Mouse (Mus musculus) kidney, adult 9 months (tissue): Measurements from ENCODE around the gene Nip7.
"Not testable (repeated sequence)": the region's sequence is repeated elsewhere in the genome, so short reads cannot be mapped to it uniquely, and the experiment has no call there.

Source experiments
- DNase-seq: peaks from one replicate; pipeline ENCODE4 v3.0.0; 2022

The Nip7 gene

DNA sequence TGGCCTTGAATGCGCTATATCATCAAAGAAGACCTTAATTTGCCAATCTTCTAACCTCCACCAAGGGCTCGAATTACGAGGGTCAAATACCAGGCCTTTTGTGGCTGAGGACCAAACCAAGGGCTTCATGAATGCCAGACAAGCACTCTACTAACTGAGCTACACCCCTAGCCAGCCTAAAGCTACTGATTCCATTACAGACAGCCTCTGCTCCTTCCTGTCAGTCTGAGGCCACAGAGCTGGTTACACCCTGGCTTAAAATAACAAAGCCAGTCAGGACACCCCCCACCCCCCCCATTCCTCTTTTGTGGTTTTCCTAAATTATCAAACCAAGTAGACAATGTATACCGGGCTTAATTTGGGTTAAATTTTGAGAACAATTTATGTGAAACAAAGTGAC is 17.0 kb downstream of the Nip7 start:
- DNase-seq, result no peak

DNA sequence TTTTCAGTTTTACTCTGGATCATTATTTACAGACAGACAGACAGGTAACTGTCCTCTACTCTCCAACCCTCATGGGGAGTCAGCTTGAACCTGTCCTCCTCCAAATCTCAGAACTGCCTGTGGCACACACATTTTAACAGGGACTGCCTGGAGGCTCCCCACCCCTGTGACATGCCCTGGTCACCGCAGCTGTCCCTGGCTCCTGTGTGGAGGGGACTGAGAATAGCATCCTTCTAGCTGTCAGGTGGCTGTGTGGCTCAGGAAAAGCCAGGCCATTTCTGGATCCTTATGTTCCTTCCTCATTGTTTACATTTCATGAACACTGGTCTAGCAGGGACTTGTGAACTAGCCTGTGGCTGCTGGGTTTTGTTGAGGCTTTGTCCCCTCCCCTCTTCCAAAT is 17.5 kb downstream of the Nip7 start:
- no peak for DNase-seq

- DNase-seq, result no peak
Observed at GRCm38 (mm10) chr8:107076239-107076888, 19.7 kb downstream of the Nip7 start.

- no peak for DNase-seq
Observed at GRCm38 (mm10) chr8:107085358-107085757, 28.7 kb downstream of the Nip7 start.

DNA sequence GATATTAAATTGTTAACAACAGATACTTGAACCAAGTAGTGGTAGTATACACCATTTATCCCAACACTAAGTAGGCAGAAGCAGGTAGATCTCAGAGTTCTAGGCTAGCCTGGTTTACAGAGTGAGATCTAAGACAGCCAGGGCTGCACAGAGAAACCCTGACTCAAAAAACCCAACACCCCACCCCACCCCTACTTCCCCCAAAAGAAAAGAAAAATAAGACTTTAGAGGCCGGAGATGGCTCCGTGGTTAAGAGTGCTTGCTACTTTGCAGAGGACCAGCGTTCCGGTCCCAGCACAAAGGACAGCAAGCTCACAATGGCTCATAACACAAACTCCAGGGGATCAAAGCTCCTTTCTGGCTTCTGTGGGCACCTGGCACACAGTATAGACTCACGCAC is 29.3 kb downstream of the Nip7 start:
- DNase-seq, result no peak

DNA sequence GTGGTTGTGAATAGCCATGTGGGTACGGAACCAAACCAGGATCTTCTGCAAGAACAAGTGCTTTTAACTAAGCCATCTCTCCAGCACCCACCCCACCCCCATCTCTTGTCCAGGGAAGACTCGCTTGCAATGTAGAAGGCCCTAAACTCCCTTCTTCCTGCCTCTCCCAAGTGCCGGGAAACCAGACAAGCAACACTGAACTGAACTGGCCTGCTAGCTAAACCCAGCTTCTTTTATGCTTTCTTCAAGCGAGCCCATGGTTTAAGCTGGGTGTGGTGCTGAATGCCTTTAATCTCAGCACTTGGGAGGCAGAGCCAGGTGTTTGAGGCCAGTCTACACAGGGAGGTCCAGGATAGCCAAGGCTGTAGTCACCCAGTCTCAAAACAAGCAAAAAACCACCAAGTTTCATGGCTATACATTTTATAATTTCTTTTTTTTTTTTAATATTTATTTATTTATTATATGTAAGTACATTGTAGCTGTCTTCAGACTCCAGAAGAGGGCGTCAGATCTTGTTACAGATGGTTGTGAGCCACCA is 31.9 kb downstream of the Nip7 start:
- no peak for DNase-seq

- no peak for DNase-seq
Observed at GRCm38 (mm10) chr8:107090531-107090930, 33.9 kb downstream of the Nip7 start.

DNA sequence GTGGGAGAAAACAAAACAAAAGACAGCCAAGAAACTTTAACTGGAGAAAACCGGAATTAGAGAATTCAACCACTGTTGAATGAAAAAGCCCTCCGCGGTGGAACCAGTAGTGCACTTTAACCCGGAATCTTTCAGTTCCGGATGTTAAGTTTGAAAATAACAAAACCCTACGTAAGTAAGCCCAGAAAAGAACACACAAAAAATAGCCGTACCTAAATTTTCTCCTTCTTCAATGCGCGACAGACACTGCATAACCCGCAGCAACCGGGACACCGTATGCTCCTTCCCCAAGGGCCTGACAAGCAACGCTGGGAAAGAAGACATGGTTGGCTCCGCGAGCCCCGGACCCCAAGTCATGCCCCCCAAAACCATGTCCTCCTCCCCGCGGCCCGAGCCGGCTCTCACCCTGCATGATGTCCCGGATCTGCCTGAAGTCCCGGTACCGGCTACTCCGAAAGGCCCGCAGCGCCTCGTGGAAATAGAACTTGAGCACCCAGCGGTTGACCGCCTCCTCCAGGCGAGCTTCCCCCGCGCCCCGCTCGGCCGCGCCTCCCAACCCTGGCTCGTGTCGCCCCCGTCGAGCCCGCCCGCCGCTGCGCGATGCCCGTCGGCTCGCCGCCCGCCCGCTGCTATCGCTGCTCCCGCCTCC is 39.2 kb downstream of the Nip7 start:
- peak; percentile 42 for DNase-seq

GRCm38 (mm10) chr8:107096366-107097036 is 39.8 kb downstream of the Nip7 start, which contains the start of gene Terf2:
Gene Terf2, minus strand, starts transcription at chr8:107096547.
- DNase-seq, result peak; percentile 97

- DNase-seq, result no peak
Observed at GRCm38 (mm10) chr8:107100635-107101034, 44.0 kb downstream of the Nip7 start.

GRCm38 (mm10) chr8:107104547-107104946 is 47.9 kb downstream of the Nip7 start:
- peak; percentile 80 for DNase-seq

DNA sequence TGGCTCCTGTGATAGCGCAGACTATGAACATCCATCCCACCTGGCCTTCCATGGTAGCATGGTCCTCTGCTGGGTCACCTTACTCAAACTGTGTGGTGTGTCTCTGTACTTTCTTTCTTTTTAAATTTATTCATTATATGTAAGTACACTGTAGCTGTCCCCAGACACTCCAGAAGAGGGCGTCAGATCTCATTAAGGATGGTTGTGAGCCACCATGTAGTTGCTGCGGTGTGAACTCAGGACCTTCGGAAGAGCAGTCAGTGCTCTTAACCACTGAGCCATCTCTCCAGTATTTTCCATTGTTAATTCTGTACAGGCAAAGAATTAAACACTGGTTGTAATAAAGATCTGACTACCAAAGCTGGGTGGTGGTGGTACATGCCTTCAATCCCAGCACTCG is 51.4 kb downstream of the Nip7 start:
- DNase-seq, result not testable (repeated sequence)

DNA sequence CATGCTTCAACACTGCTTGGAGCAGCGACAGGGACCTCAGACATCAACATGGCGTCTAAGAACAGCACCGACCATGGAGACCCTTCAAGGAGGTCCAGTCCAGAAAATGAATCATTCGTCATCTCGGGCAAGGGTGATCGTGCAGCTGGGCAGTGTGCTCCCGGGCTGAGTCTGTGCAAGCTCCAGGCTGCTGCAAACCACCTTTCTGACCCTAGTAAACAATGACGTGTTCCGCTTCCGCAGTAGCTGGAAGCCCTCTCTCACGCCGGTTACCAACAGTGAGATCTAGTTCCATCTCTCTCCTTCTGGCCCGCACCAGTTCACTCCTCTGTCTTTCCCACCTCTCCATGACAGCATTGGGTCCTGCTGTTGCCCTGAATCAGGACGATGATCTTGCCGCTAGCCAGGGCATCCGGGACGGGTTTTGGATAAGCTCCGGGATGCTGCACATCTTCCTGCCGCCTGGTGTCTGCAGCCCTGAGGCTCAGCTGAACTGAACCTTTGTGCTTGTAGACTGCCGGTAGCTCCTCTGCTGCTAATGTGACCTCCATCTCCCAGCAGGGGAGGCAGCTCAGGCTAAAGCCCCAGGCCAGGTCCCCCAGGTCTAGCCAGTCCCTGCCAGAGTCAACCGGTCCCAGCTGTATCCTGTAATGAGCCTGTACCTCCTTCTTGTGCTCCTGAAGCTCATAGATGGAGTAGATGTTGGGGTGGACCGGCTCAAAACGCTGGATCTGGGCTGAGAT is 52.5 kb downstream of the Nip7 start:
- no peak for DNase-seq

GRCm38 (mm10) chr8:107109816-107110435 is 53.2 kb downstream of the Nip7 start:
- DNase-seq, result no peak
